Mouse (Mus musculus) CH12.LX (cell line): Measurements from ENCODE around the gene Crip2. TPM values are rescaled to one million over a fixed set of nuclear protein-coding genes. Genes with fewer than 3 reads are reported as not detected.

Experiments
- DNase-seq: peaks from one replicate; pipeline ENCODE4 v3.0.0-alpha.2; 2013; ENCODE audit errors: extremely low read depth
- H3K27ac ChIP-seq: 2 replicates; pipeline ENCODE4 v1.5.1; 2012; ENCODE audit warnings: low read depth, mild to moderate bottlenecking, control low read depth, moderate library complexity; ENCODE audit not compliant: insufficient read depth
- H3K27me3 ChIP-seq: replicated peaks from 2 replicates; pipeline ENCODE3; 2012; ENCODE audit warnings: inconsistent platforms
- H3K36me3 ChIP-seq, 2 experiments: replicated peaks in 1 of 2; 2 replicates each; pipeline versions ENCODE3 to v1.6.1; 2012; ENCODE audit warnings: inconsistent platforms in 1 of 2, low read length in 1 of 2, mild to moderate bottlenecking in 1 of 2, mixed read lengths in 1 of 2, moderate library complexity in 1 of 2; ENCODE audit not compliant: control insufficient read depth in 1 of 2, insufficient read depth in 1 of 2
- H3K4me1 ChIP-seq, 2 experiments: 2 replicates each; pipeline ENCODE4 v1.6.1; 2012; ENCODE audit warnings: inconsistent platforms in 1 of 2, moderate library complexity in 1 of 2; ENCODE audit not compliant: insufficient read depth in 2 of 2, control insufficient read depth in 1 of 2
- H3K4me2 ChIP-seq: 2 replicates; pipeline ENCODE4 v1.6.1; 2012; ENCODE audit warnings: low read depth, mild to moderate bottlenecking, control low read depth; ENCODE audit not compliant: poor library complexity, insufficient read depth, severe bottlenecking
- H3K4me3 ChIP-seq, 3 experiments: fragments of 150-350 bp in 1 of 3; sonication (generic) in 1 of 3; replicated peaks in 1 of 3; 2 replicates each; pipeline versions ENCODE3 to v1.5.1; 2011 to 2012; ENCODE audit warnings: low read depth in 2 of 3, low read length in 2 of 3, mild to moderate bottlenecking in 2 of 3, moderate library complexity in 2 of 3, control low read depth in 1 of 3, improper control_type of control experiment in 1 of 3, inconsistent platforms in 1 of 3, mixed read lengths in 1 of 3; ENCODE audit not compliant: poor library complexity in 1 of 3
- H3K79me2 ChIP-seq: replicated peaks from 2 replicates; pipeline ENCODE4 v1.6.1; 2012; ENCODE audit warnings: mild to moderate bottlenecking, moderate library complexity; ENCODE audit not compliant: control insufficient read depth, poor library complexity, insufficient read depth, severe bottlenecking; ENCODE audit errors: extremely low read depth
- H3K9ac ChIP-seq: 2 replicates; pipeline ENCODE4 v1.6.1; 2012; ENCODE audit warnings: low read depth, mild to moderate bottlenecking, control low read depth, moderate library complexity; ENCODE audit not compliant: insufficient read depth
- H3K9me3 ChIP-seq: replicated peaks from 2 replicates; pipeline ENCODE3; 2012; ENCODE audit warnings: low read length, inconsistent platforms, mixed read lengths
- BHLHE40 ChIP-seq: IDR thresholded peaks from 2 replicates; pipeline ENCODE4 v1.6.1; 2011; ENCODE audit warnings: mild to moderate bottlenecking, low read depth, low read length, improper control_type of control experiment
- CHD1 ChIP-seq: IDR thresholded peaks from 2 replicates; pipeline ENCODE4 v1.6.1; 2012; ENCODE audit warnings: low read depth, low read length, improper control_type of control experiment, inconsistent platforms
- CHD2 ChIP-seq: IDR thresholded peaks from 2 replicates; pipeline ENCODE4 v1.6.1; 2011; ENCODE audit warnings: low read length, improper control_type of control experiment
- JUN ChIP-seq: IDR thresholded peaks from 2 replicates; pipeline ENCODE4 v1.6.1; 2011; ENCODE audit warnings: low read depth, mild to moderate bottlenecking, low read length, improper control_type of control experiment, moderate library complexity; ENCODE audit not compliant: insufficient read depth
- KAT2A ChIP-seq: IDR thresholded peaks from 2 replicates; pipeline ENCODE4 v1.6.1; 2012; ENCODE audit warnings: low read length, improper control_type of control experiment, inconsistent platforms; ENCODE audit not compliant: insufficient replicate concordance
- MAFK ChIP-seq: IDR thresholded peaks from 2 replicates; pipeline ENCODE4 v1.6.1; 2011; ENCODE audit warnings: low read length, improper control_type of control experiment; ENCODE audit not compliant: insufficient replicate concordance
- MAX ChIP-seq: IDR thresholded peaks from 2 replicates; pipeline ENCODE4 v1.6.1; 2011; ENCODE audit warnings: low read length, improper control_type of control experiment
- MEF2A ChIP-seq: IDR thresholded peaks from 2 replicates; pipeline ENCODE4 v1.6.1; 2014; ENCODE audit warnings: low read depth, mild to moderate bottlenecking, inconsistent platforms, low read length, improper control_type of control experiment, borderline replicate concordance
- MYC ChIP-seq: IDR thresholded peaks from 2 replicates; pipeline ENCODE4 v1.6.1; 2011; ENCODE audit warnings: low read depth, mild to moderate bottlenecking, improper control_type of control experiment, low read length
- RCOR1 ChIP-seq: conservative IDR thresholded peaks from 2 replicates; pipeline ENCODE4 v1.6.1; 2012; ENCODE audit warnings: low read depth, mild to moderate bottlenecking, inconsistent platforms, low read length, improper control_type of control experiment
- SMC3 ChIP-seq: IDR thresholded peaks from 2 replicates; pipeline ENCODE4 v1.6.1; 2011; ENCODE audit warnings: low read depth, low read length, improper control_type of control experiment
- TBP ChIP-seq: conservative IDR thresholded peaks from 2 replicates; pipeline ENCODE4 v1.6.1; 2011; ENCODE audit warnings: low read depth, low read length, improper control_type of control experiment
- USF1 ChIP-seq: IDR thresholded peaks from 2 replicates; pipeline ENCODE4 v1.6.1; 2014; ENCODE audit warnings: low read depth, mild to moderate bottlenecking, inconsistent platforms, low read length, improper control_type of control experiment
- USF2 ChIP-seq: conservative IDR thresholded peaks from 2 replicates; pipeline ENCODE4 v1.6.1; 2011; ENCODE audit warnings: low read depth, low read length, improper control_type of control experiment
- ZKSCAN1 ChIP-seq: IDR thresholded peaks from 2 replicates; pipeline ENCODE4 v1.6.1; 2012; ENCODE audit warnings: low read depth, inconsistent platforms, low read length, improper control_type of control experiment, borderline replicate concordance
- dilution Hi-C: fragments of 300-500 bp; cut with MboI; formaldehyde crosslinking; loops from 2 replicates; pipeline ENCODE4 v1.14.3; 2020; ENCODE audit warnings: low sequenced_read_pairs; ENCODE audit not compliant: extremely low pct_unique_long_range_greater_than_20kb, extremely low pct_ligation_motif_present
- in situ Hi-C: fragments of 300-500 bp; cut with MboI; formaldehyde crosslinking; loops from 3 replicates; pipeline ENCODE4 v1.14.3; 2019; ENCODE audit warnings: low sequenced_read_pairs, low pct_ligation_motif_present, low pct_unique_long_range_greater_than_20kb, mixed read lengths
- polyA plus RNA-seq: library from polyadenylated mRNA; unstranded; fragments of >175 nt; gene quantifications from 2 replicates; pipeline ENCODE4 v1.2.1, GENCODE M21; 2012; ENCODE audit warnings: low read depth; ENCODE audit not compliant: insufficient read length
- total RNA-seq, 2 experiments: library from RNA; depleted of rRNA; stranded (reverse); fragments of 300-350 nt in 1 of 2; fragments of >200 nt in 1 of 2; gene quantifications; 2 replicates each; pipeline ENCODE4 v1.2.3; 2012 to 2014

Gene Crip2
- total and polyA plus RNA-seq, 3 experiments, result 0.89 to 7.7 TPM; not detected in 1

DNA sequence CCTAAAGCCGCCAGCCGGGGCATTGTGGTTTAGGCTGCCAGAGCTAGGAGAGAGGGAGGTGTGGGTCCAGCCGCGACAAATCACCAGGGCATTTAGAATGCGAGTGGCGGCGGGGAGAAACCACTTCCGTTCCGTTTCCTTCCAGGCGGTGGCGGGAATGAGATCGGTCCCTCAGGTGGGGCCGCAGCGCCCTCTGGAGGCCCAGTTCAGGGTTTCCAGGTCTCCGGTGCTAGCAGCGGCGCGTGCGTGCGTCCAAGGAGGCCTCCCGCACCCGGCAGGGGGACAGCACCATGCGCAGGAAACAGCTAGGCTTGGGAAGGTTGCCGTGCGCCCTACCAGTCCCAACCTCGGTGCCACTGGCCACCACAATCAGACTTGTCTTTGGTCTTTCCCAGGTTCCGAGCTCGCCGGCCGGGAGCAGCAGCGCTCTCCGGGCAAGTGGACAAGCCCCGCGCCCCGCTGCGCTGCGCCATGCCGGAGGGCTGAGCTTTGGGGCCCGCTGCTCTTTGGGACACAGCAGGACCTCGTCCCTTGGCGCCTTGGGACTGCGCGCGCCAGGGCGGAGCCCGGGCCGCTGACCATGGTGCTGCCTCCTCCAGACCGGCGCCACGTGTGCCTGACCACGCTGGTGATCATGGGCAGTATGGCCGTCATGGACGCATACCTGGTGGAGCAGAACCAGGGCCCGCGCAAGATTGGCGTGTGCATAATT lies 47.7 kb downstream of the Crip2 start:
- H3K79me2 ChIP-seq, result no peaks in the 10 kb centered on the region
- no peaks in the 10 kb centered on the region for H3K4me1 ChIP-seq
- no peak for TF ChIP-seq USF2
- no peak for TF ChIP-seq MYC
- TF ChIP-seq MAX, result no peak
- TF ChIP-seq MEF2A, result no peak
- TF ChIP-seq RCOR1, result no peak
- no peak for TF ChIP-seq USF1
- no peak for TF ChIP-seq ZKSCAN1
- TF ChIP-seq, all 38 proteins: peak for 0
- Histone ChIP-seq H3K9me3 (peaks cover 33% of the 10 kb centered on the region), H3K4me3 (no peak overlapping the region), H3K27ac (no peak overlapping the region), H3K36me3 (no peaks in the 10 kb centered on the region), H3K27me3 (peaks cover 48% of the 10 kb centered on the region), H3K9ac (no peak overlapping the region), H3K4me2 (no peak overlapping the region)
- no peak for DNase-seq
- dilution Hi-C loops, result no loop called here
- in situ Hi-C loops, result no loop called here

DNA sequence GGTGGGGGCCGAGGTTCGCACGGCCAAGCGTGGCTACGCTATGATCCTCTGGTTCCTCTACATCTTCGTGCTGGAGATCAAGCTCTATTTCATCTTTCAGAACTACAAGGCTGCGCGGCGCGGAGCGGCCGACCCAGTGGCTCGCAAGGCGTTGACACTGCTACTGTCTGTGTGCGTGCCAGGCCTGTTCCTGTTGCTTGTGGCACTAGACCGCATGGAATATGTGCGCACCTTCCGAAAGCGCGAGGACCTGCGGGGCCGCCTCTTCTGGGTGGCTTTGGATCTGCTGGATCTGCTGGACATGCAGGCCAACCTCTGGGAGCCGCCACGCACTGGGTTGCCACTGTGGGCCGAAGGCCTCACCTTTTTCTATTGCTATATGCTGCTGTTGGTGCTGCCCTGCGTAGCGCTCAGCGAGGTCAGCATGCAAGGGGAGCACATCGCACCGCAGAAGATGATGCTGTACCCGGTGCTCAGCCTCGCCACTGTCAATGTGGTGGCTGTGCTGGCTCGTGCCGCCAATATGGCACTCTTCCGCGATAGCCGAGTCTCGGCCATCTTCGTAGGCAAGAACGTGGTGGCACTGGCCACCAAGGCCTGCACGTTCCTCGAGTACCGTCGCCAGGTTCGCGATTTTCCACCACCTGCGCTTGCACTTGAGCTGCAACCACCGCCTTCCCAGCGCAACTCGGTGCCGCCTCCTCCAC lies 48.5 kb downstream of the Crip2 start:
- Histone ChIP-seq H3K27ac (no peak overlapping the region), H3K79me2 (no peaks in the 10 kb centered on the region), H3K4me2 (no peak overlapping the region), H3K4me1 (no peaks in the 10 kb centered on the region), H3K9ac (no peak overlapping the region), H3K36me3 (no peaks in the 10 kb centered on the region), H3K9me3 (peaks cover 33% of the 10 kb centered on the region), H3K27me3 (peaks cover 50% of the 10 kb centered on the region), H3K4me3 (no peak overlapping the region)
- in situ Hi-C loops (no loop called here), dilution Hi-C loops (no loop called here)
- TF ChIP-seq RCOR1 (no peak), KAT2A (no peak), JUN (no peak), CHD1 (no peak), BHLHE40 (no peak), TBP (no peak), SMC3 (no peak), MAFK (no peak), CHD2 (no peak)
- DNase-seq, result no peak
